Mouse (Mus musculus) brain, embryonic 14.5 days (tissue): ENCODE measurements around the gene Lcn6. TPM values are rescaled to one million over a fixed set of nuclear protein-coding genes. Genes with fewer than 3 reads are reported as not detected.
"Not testable (repeated sequence)": the region's sequence is repeated elsewhere in the genome, so short reads cannot be mapped to it uniquely, and the experiment has no call there.

ENCODE experiments used
- DNase-seq: peaks from one replicate; pipeline ENCODE4 v3.0.0-alpha.2; 2011; ENCODE audit warnings: low read depth
- CTCF ChIP-seq: fragments of 200-500 bp; IDR thresholded peaks from 2 replicates; pipeline ENCODE4 v1.5.1; 2012; ENCODE audit warnings: inconsistent platforms, mild to moderate bottlenecking, moderate library complexity, borderline replicate concordance; ENCODE audit not compliant: insufficient read depth, insufficient read length; ENCODE audit errors: extremely low read depth
- POLR2A ChIP-seq: fragments of 200-500 bp; IDR thresholded peaks from 2 replicates; pipeline ENCODE4 v1.6.1; 2012; ENCODE audit warnings: mild to moderate bottlenecking, inconsistent platforms, borderline replicate concordance; ENCODE audit not compliant: poor library complexity, insufficient read depth, insufficient read length, severe bottlenecking; ENCODE audit errors: extremely low read depth
- polyA plus RNA-seq: library from polyadenylated mRNA; depleted of rRNA; stranded (reverse); fragments of >200 nt; gene quantifications from 2 replicates; pipeline ENCODE4 v1.2.3, GENCODE M21; 2012; rRNA removed

Lcn6 gene
- polyA plus RNA-seq, 1 experiment: not detected

DNA sequence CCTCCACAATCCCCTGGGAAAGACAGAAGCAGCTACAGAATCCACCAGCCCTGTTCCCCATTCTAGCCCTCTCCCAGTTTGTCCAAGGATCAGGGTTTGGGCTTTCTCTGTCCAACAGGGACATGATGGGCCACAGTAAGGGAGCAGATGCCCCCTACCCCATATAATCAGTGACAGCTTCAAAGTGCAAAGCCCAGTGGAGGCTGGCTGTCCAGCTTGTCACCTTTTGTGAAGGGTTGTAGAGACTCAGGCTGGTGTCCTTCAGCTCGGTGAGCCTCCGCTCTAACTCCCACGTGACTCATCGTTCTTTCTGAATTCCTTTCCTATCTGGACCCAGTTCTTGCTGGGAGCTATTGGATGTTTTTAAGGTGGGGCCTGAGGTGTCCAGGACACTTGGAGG is 27.1 kb downstream of the Lcn6 start:
- no peak for TF ChIP-seq POLR2A
- no peak for TF ChIP-seq CTCF
- no peak for DNase-seq

DNA sequence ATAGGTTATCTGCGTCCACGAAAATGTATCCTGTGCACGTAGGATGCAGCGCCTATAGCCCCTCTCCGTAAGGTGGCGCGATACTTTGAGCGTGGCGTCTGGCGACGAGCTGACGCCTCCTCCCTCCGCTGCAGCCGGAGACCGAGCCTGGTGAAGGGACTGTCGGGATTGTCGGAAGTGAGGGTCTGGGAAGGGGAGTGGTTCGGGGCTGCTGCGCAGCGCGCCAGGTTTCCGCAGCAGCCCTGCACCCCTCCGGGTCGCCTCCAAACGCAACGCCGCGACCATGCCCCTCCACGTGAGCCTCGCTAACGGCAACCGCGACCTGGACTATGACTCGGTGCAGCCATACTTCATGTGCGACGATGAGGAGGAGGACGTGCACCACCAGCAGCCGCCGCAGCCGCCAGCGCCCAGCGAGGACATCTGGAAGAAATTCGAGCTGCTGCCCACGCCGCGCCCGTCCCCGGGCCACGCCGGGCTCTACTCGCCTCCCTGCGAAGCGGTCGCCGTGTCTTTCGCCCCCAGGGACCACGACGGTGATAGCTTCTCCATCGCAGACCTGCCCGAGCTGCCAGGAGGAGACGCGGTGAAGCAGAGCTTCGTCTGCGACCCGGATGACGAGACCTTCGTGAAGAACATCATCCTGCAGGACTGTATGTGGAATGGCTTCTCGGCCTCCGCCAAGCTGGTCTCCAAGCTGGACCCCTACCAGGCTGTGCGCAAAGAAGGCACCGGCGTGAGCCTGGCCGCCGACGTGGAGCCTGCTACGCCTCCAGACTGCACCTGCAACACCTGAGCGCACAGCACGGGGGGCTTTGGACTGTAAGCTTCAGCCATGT is 30.3 kb downstream of the Lcn6 start, which contains the start of gene Bmyc:
Bmyc (plus strand) TSS at position 97 of the 839 bp plus-strand sequence.
- TF ChIP-seq POLR2A (peak; percentile 48; the same call in 1 of the 2 replicates), CTCF (peak; percentile 65)
- DNase-seq: peak; percentile 97

- peak; percentile 36 for DNase-seq
- TF ChIP-seq CTCF (peak; percentile 41; the same call in 1 of the 2 replicates), POLR2A (no peak)
These were observed 31.5 kb downstream of the Lcn6 start for GRCm38 (mm10) chr2:25708121-25708520.

DNA sequence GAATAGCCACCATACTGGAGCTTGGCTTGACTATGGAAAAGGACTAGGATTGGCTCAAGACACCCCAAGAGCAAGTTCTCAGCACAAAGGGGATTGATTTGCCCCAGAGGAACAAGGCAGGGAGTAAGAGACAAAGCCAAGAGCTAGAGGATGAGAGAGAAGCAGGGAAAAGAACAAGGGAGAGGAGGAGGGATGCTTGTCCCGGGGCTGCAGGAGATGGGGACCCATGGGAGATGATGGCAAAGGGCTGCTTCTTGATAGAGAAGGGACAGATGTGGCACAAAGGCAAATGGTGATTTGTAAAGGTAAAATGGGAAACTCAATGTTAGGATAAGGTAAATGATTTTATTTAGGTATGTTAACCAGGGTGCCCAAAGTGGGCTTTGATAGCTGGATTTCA is 32.5 kb downstream of the Lcn6 start:
- not testable (repeated sequence) for DNase-seq

DNA sequence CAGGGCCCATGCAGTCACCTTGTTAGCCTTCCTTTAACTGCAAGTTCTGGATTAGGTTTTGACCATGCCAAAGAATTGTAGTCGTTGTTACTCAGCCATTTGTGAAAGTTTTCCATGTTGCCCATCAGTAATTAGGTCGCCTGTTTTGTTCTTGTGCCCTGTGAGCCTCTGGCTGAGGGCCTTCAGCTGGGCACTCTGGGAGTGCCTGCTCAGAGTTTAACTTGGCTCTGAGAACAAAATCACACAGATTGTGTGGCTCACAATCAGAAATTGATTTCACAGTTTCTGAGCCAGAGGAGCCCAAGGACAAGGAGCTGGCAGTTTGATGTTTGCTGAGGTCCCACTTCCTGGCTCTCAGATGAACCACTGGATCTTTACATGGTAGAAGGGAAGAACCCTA is 33.2 kb downstream of the Lcn6 start:
- DNase-seq: not testable (repeated sequence)

DNA sequence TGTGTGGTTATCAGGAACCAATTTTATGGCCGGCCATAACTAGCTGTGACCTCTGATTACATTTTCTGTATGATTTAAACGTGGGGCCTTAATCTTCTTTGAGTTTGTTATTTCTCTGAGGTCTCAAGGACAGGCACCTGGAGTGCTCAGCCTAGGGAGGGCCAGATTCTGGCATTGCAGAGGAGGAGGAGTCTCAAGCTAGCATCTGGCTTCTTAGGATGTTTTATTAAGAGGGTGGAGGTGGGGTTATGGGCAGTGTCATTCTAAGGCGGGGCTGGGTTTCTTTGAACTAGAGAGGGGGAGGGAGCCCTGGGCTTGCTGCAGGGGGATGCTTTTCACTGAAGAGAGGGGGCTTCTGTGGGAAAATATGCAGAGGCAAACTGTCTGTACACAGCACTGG is 35.1 kb downstream of the Lcn6 start:
- not testable (repeated sequence) for DNase-seq

GRCm38 (mm10) chr2:25717222-25717621 is 40.6 kb downstream of the Lcn6 start:
- TF ChIP-seq CTCF: no peak
- TF ChIP-seq POLR2A: no peak
- DNase-seq: no peak

Other genes starting within 250 kb of the Lcn6 start
- gene Abca2, start 248.1 kb upstream of the Lcn6 start, polyA plus RNA-seq: 29.8 and 60.6 TPM in 2 replicates
- gene Clic3, start 219.9 kb upstream of the Lcn6 start, polyA plus RNA-seq: 1.1 and 1.9 TPM in 2 replicates
- gene Paxx, start 215.7 kb upstream of the Lcn6 start, polyA plus RNA-seq: 109 and 142 TPM in 2 replicates
- gene Ptgds, start 206.7 kb upstream of the Lcn6 start, polyA plus RNA-seq: 60.4 and 73.5 TPM in 2 replicates
- not detected in 2 replicates for gene Lcn12, start 182.9 kb upstream of the Lcn6 start, polyA plus RNA-seq
- gene Fbxw5, start 176.0 kb upstream of the Lcn6 start, polyA plus RNA-seq: 27.8 and 61.1 TPM in 2 replicates
- gene C8g, start 175.1 kb upstream of the Lcn6 start, polyA plus RNA-seq: 1.9 and 3.6 TPM in 2 replicates
- gene Traf2, start 129.8 kb upstream of the Lcn6 start, polyA plus RNA-seq: 12.6 and 13.8 TPM in 2 replicates
- gene Edf1, start 118.9 kb upstream of the Lcn6 start, polyA plus RNA-seq: 166 and 189 TPM in 2 replicates
- gene Mamdc4, start 101.9 kb upstream of the Lcn6 start, polyA plus RNA-seq: 5.0 and 8.2 TPM in 2 replicates
- 138 and 169 TPM in 2 replicates for gene Phpt1, start 101.6 kb upstream of the Lcn6 start, polyA plus RNA-seq
- gene Ajm1, start 95.0 kb upstream of the Lcn6 start, polyA plus RNA-seq: 24.5 and 30.3 TPM in 2 replicates
- 86.1 and 87.9 TPM in 2 replicates for gene Rabl6, start 68.3 kb upstream of the Lcn6 start, polyA plus RNA-seq
- gene Ccdc183, start 59.1 kb upstream of the Lcn6 start, polyA plus RNA-seq: 0.03 and 0.07 TPM in 2 replicates
- 31.7 and 34.8 TPM in 2 replicates for gene Tmem141, start 54.8 kb upstream of the Lcn6 start, polyA plus RNA-seq
- 0.92 and 0.97 TPM in 2 replicates for gene Fcna, start 48.8 kb upstream of the Lcn6 start, polyA plus RNA-seq
- 0.24 TPM in 1 of 2 replicates, not detected in the other for gene Lcn8, start 23.7 kb upstream of the Lcn6 start, polyA plus RNA-seq
- gene Lcn5, start 18.8 kb upstream of the Lcn6 start, polyA plus RNA-seq: not detected in 2 replicates
- gene Lcn10, start 5.9 kb downstream of the Lcn6 start, polyA plus RNA-seq: not detected in 2 replicates
- gene Obp2a, start 23.3 kb downstream of the Lcn6 start, polyA plus RNA-seq: not detected in 2 replicates
- gene Bmyc, start 30.0 kb downstream of the Lcn6 start, polyA plus RNA-seq: 64.5 and 74.8 TPM in 2 replicates
- not detected in 2 replicates for gene Obp2b, start 60.2 kb downstream of the Lcn6 start, polyA plus RNA-seq
- not detected in 2 replicates for gene Lcn3, start 88.8 kb downstream of the Lcn6 start, polyA plus RNA-seq
- gene Lcn11, start 100.2 kb downstream of the Lcn6 start, polyA plus RNA-seq: not detected in 2 replicates
- not detected in 2 replicates for gene Gm13539, start 105.5 kb downstream of the Lcn6 start, polyA plus RNA-seq
- gene Glt6d1, start 139.1 kb downstream of the Lcn6 start, polyA plus RNA-seq: not detected in 2 replicates
- gene Lcn9, start 146.4 kb downstream of the Lcn6 start, polyA plus RNA-seq: not detected in 2 replicates
- gene Sohlh1, start 170.5 kb downstream of the Lcn6 start, polyA plus RNA-seq: not detected in 2 replicates
- 52.1 and 60.1 TPM in 2 replicates for gene Kcnt1, start 186.9 kb downstream of the Lcn6 start, polyA plus RNA-seq